In the genomic region with DNA sequence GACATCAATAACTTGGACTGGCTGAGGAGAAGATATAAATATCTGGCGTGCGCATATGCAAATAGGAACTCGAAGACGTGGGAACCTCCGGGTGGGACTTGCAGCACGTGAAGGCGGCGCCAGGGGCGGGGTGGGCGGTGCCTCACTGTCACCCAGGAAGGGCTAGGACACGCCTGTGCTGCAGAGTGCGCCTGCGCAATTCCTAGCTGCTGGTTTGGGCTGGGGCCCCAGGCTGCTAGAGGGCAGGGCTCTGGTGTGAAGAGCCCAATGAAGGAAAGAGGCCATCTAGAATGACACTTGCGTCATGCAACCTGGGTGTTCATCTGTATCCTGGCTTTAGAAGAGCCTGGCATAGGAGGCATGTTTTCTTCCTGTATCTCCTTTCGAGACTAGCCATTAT, we compare ENCODE assay signal across 8 mouse cellular contexts.
DNase-seq lines count a peak whose midpoint lies in the region; ATAC-seq and TF ChIP-seq lines count a peak whose summit lies in the region.

No protein-coding gene starts in this region.

- H3K4me3 ChIP-seq in left cerebral cortex, adult 2 months, result peak overlapping the region; percentile 38

- no peak; the same call in 1 of the 2 replicates for TF ChIP-seq CTCF in left cerebral cortex, adult 2 months (IDR thresholded peaks at IDR 0.05)

- H3K27ac ChIP-seq in left cerebral cortex, adult 2 months, result peak overlapping the region; percentile 85

- peak; percentile 74 for ATAC-seq in inflammation-experienced regulatory T-cells, adult 6 months

- intact Hi-C loops in left cerebral cortex, adult 2 months (cut with DNase I), result no loop called here

- DNase-seq in adrenal gland, adult 18-20 months (ENCODE audit: low spot score in 2 of 2), result peak; percentile 78 to 81
- peak; percentile 93 for DNase-seq in embryo, embryonic 11 days
- peak; percentile 95 for DNase-seq in gastrocnemius, postnatal 25 days
- peak; percentile 94 for DNase-seq in left cerebral cortex, adult 2 months (ENCODE audit: extremely low spot score in 1 of 2, low spot score in 2 of 2)
- DNase-seq in lung, postnatal 36 days, result peak; percentile 93
- peak; percentile 96 for DNase-seq in right cerebral cortex, adult 2 months (ENCODE audit: low spot score in 2 of 2)
- peak; percentile 96 for DNase-seq in urinary bladder, postnatal 14 days (ENCODE audit: low spot score)

Comparison
In these comparisons a context has a peak if more than half of its experiments do, and no peak if none do; other contexts are left out.
1. Peak in every context shown above with its lines: DNase-seq, ATAC-seq, H3K4me3 ChIP-seq and H3K27ac ChIP-seq.